Mouse (Mus musculus): ENCODE data around the gene Galnt2. TPM values are rescaled to one million over a fixed set of nuclear protein-coding genes. Genes with fewer than 3 reads are reported as not detected.

The Galnt2 gene
- total RNA-seq (2015; ENCODE audit: low replicate concordance) = 18.2 and 26.9 TPM in 2 replicates
- 0.51 and 21.3 TPM in 2 replicates for total RNA-seq (2017; ENCODE audit: low replicate concordance)

GRCm38 (mm10) chr8:124231176-124231484 is at the start of gene Galnt2:
Gene Galnt2 (plus strand): TSS chr8:124231391.
- ATAC-seq (replicated peaks; ENCODE audit: low FRiP score, poor library complexity, severe bottlenecking) = no peak

GRCm38 (mm10) chr8:124181751-124182150 is 49.4 kb upstream of the Galnt2 start:
- ATAC-seq (replicated peaks; ENCODE audit: low FRiP score, poor library complexity, severe bottlenecking) = no peak

GRCm38 (mm10) chr8:124182224-124182623 is 49.0 kb upstream of the Galnt2 start:
- ATAC-seq (replicated peaks; ENCODE audit: low FRiP score, poor library complexity, severe bottlenecking) = no peak

GRCm38 (mm10) chr8:124184078-124184477 is 47.1 kb upstream of the Galnt2 start:
- ATAC-seq (replicated peaks; ENCODE audit: low FRiP score, poor library complexity, severe bottlenecking) = no peak

- no peak for ATAC-seq (replicated peaks; ENCODE audit: low FRiP score, poor library complexity, severe bottlenecking)
Observed at GRCm38 (mm10) chr8:124184507-124184906, 46.7 kb upstream of the Galnt2 start.

- no peak for ATAC-seq (replicated peaks; ENCODE audit: low FRiP score, poor library complexity, severe bottlenecking)
Observed at GRCm38 (mm10) chr8:124185081-124185480, 46.1 kb upstream of the Galnt2 start.

- ATAC-seq (replicated peaks; ENCODE audit: low FRiP score, poor library complexity, severe bottlenecking) = no peak
Observed at GRCm38 (mm10) chr8:124190388-124190787, 40.8 kb upstream of the Galnt2 start.

GRCm38 (mm10) chr8:124192242-124192641 is 38.9 kb upstream of the Galnt2 start:
- no peak for ATAC-seq (replicated peaks; ENCODE audit: low FRiP score, poor library complexity, severe bottlenecking)

- no peak for ATAC-seq (replicated peaks; ENCODE audit: low FRiP score, poor library complexity, severe bottlenecking)
Observed at GRCm38 (mm10) chr8:124192976-124193375, 38.2 kb upstream of the Galnt2 start.

- no peak for ATAC-seq (replicated peaks; ENCODE audit: low FRiP score, poor library complexity, severe bottlenecking)
Observed at GRCm38 (mm10) chr8:124193992-124194391, 37.2 kb upstream of the Galnt2 start.

GRCm38 (mm10) chr8:124196195-124196594 is 35.0 kb upstream of the Galnt2 start:
- no peak for ATAC-seq (replicated peaks; ENCODE audit: low FRiP score, poor library complexity, severe bottlenecking)

GRCm38 (mm10) chr8:124196797-124197196 is 34.4 kb upstream of the Galnt2 start:
- no peak for ATAC-seq (replicated peaks; ENCODE audit: low FRiP score, poor library complexity, severe bottlenecking)

GRCm38 (mm10) chr8:124198230-124198629 is 33.0 kb upstream of the Galnt2 start:
- no peak for ATAC-seq (replicated peaks; ENCODE audit: low FRiP score, poor library complexity, severe bottlenecking)

GRCm38 (mm10) chr8:124200400-124200799 is 30.8 kb upstream of the Galnt2 start:
- no peak for ATAC-seq (replicated peaks; ENCODE audit: low FRiP score, poor library complexity, severe bottlenecking)

GRCm38 (mm10) chr8:124201706-124202105 is 29.5 kb upstream of the Galnt2 start:
- no peak for ATAC-seq (replicated peaks; ENCODE audit: low FRiP score, poor library complexity, severe bottlenecking)

- ATAC-seq (replicated peaks; ENCODE audit: low FRiP score, poor library complexity, severe bottlenecking) = no peak
Observed at GRCm38 (mm10) chr8:124202895-124203294, 28.3 kb upstream of the Galnt2 start.

GRCm38 (mm10) chr8:124204001-124204601 is 27.1 kb upstream of the Galnt2 start:
- no peak for ATAC-seq (replicated peaks; ENCODE audit: low FRiP score, poor library complexity, severe bottlenecking)

GRCm38 (mm10) chr8:124212148-124212547 is 19.0 kb upstream of the Galnt2 start:
- ATAC-seq (replicated peaks; ENCODE audit: low FRiP score, poor library complexity, severe bottlenecking) = no peak

GRCm38 (mm10) chr8:124216951-124217350 is 14.2 kb upstream of the Galnt2 start:
- ATAC-seq (replicated peaks; ENCODE audit: low FRiP score, poor library complexity, severe bottlenecking) = no peak

- no peak for ATAC-seq (replicated peaks; ENCODE audit: low FRiP score, poor library complexity, severe bottlenecking)
Observed at GRCm38 (mm10) chr8:124229883-124230282, 1.3 kb upstream of the Galnt2 start.

- no peak for ATAC-seq (replicated peaks; ENCODE audit: low FRiP score, poor library complexity, severe bottlenecking)
Observed at GRCm38 (mm10) chr8:124230496-124231175, 555 bp upstream of the Galnt2 start.
